Mouse (Mus musculus): ENCODE data around the gene Gzmd. TPM values are rescaled to one million over a fixed set of nuclear protein-coding genes. Genes with fewer than 3 reads are reported as not detected.
"Not testable (repeated sequence)": the region's sequence is repeated elsewhere in the genome, so short reads cannot be mapped to it uniquely, and the experiment has no call there.

Gzmd gene
- total and polyA plus RNA-seq, 3 experiments = not detected

- no peaks in the 10 kb centered on the region for H3K9me3 ChIP-seq (replicated peaks; ENCODE audit: insufficient read depth, low read length)
- H3K79me2 ChIP-seq (ENCODE audit: control insufficient read depth, insufficient read depth, low read length, poor library complexity) = no peaks in the 10 kb centered on the region
- H3K36me3 ChIP-seq (ENCODE audit: control insufficient read depth in 1 of 2, insufficient read depth in 2 of 2, low read length in 2 of 2) = no peaks in the 10 kb centered on the region
- H3K4me1 ChIP-seq (ENCODE audit: control insufficient read depth in 1 of 2, insufficient read depth in 2 of 2, low read length in 2 of 2) = no peaks in the 10 kb centered on the region
- no peak for DNase-seq (ENCODE audit: low read depth, low spot score)
- TF ChIP-seq ELF1 (IDR thresholded peaks at IDR 0.05; ENCODE audit: low read depth, low read length) (no peak), POLR2AphosphoS5 (IDR thresholded peaks at IDR 0.05; ENCODE audit: borderline replicate concordance, low read depth, low read length) (no peak), CTCF (IDR thresholded peaks at IDR 0.05 in 2 of 3, conservative IDR thresholded peaks at IDR 0.05 in 1 of 3; ENCODE audit: control insufficient read depth in 1 of 3, insufficient read depth in 1 of 3, low read depth in 2 of 3, low read length in 3 of 3, poor library complexity in 1 of 3, severe bottlenecking in 1 of 3) (no peak), RCOR1 (IDR thresholded peaks at IDR 0.05; ENCODE audit: low read depth, low read length) (no peak), TAL1 (IDR thresholded peaks at IDR 0.05; ENCODE audit: low read length) (no peak), TCF12 (IDR thresholded peaks at IDR 0.05; ENCODE audit: low read depth, low read length) (no peak), SMC3 (IDR thresholded peaks at IDR 0.05; ENCODE audit: low read depth, low read length) (no peak), POLR2A (IDR thresholded peaks at IDR 0.05; ENCODE audit: control insufficient read depth in 1 of 2, insufficient read depth in 1 of 2, low read depth in 1 of 2, low read length in 2 of 2, poor library complexity in 1 of 2) (no peak), NELFE (IDR thresholded peaks at IDR 0.05; ENCODE audit: low read depth, low read length) (no peak), GABPA (IDR thresholded peaks at IDR 0.05; ENCODE audit: low read depth, low read length) (no peak), MYC (IDR thresholded peaks at IDR 0.05; ENCODE audit: low read depth, low read length) (no peak), USF2 (IDR thresholded peaks at IDR 0.05; ENCODE audit: borderline replicate concordance in 1 of 2, insufficient read depth in 1 of 2, low read depth in 1 of 2, low read length in 2 of 2) (no peak), MAX (IDR thresholded peaks at IDR 0.05; ENCODE audit: low read length) (no peak), JUND (IDR thresholded peaks at IDR 0.05; ENCODE audit: low read depth, low read length) (no peak), ZNF384 (IDR thresholded peaks at IDR 0.05; ENCODE audit: low read depth, low read length) (no peak), SIN3A (IDR thresholded peaks at IDR 0.05; ENCODE audit: low read length) (no peak), ZC3H11A (IDR thresholded peaks at IDR 0.05; ENCODE audit: low read depth, low read length) (no peak), POLR2AphosphoS2 (IDR thresholded peaks at IDR 0.05; ENCODE audit: low read length) (no peak), EP300 (IDR thresholded peaks at IDR 0.05; ENCODE audit: low read depth in 1 of 2, low read length in 2 of 2) (no peak)
- no peak within 1 kb of the TSS for H3K4me3 ChIP-seq (ENCODE audit: control insufficient read depth in 1 of 2, insufficient read depth in 1 of 2, low read depth in 2 of 2, low read length in 2 of 2)
- no peak within 1 kb of the TSS for H3K9ac ChIP-seq (ENCODE audit: control insufficient read depth, low read depth, low read length, poor library complexity, severe bottlenecking)
- H3K27ac ChIP-seq (ENCODE audit: control insufficient read depth, low read depth, low read length) = no peak within 1 kb of the TSS
- peaks cover 1 to 2% of the 10 kb centered on the region in 2 experiments; a peak in 2 of 4 replicates for H3K27me3 ChIP-seq (ENCODE audit: control insufficient read depth in 1 of 2, insufficient read depth in 2 of 2, low read length in 2 of 2)
Measured at GRCm38 (mm10) chr14:56120525-56120924, 11.9 kb downstream of the Gzmd start, which contains the start of gene Gzme. Gene Gzme (minus strand): TSS chr14:56120625.

DNA sequence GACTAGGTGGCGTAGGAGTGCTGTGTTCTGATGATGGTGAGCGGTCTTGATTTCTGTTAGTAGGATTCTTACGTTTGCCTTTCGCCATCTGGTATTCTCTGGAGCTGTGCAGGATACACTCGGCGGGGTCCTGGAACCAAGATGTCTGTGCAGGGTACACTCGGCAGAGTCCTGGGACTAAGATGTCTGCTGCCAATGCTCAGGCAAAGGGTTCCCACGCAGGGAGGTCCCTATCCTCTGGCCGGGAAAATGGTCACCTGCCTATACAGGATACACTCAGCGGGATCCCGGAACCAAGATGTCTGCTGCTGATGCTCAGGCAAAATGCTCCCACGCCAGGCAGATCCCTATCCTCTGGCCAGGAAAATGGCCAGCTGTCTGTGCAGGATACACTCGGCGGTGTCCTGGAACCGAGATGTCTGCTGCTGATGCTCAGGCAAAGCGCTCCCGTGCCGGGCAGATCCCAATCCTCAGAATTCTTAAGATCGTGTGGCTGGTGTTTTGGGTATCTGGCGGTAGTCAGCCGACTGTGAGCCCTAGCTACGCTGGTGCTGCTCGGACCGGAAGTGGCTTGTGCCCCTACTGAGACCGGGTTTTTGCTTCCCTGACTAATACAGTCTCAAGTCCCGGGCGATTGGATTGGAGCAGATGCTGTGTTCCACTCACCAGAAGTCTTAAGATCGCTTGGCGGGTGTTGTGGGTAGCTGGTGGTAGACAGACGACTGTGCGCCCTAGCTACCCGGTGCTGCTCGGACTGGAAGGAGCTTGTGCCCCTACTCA lies 16.7 kb downstream of the Gzmd start:
- H3K27me3 ChIP-seq (ENCODE audit: control insufficient read depth in 1 of 2, insufficient read depth in 2 of 2, low read length in 2 of 2); H3K36me3 ChIP-seq (ENCODE audit: control insufficient read depth in 1 of 2, insufficient read depth in 2 of 2, low read length in 2 of 2); H3K9me3 ChIP-seq (replicated peaks; ENCODE audit: insufficient read depth, low read length); H3K27ac ChIP-seq (ENCODE audit: control insufficient read depth, low read depth, low read length); DNase-seq (ENCODE audit: low read depth, low spot score); H3K9ac ChIP-seq (ENCODE audit: control insufficient read depth, low read depth, low read length, poor library complexity, severe bottlenecking); H3K4me1 ChIP-seq (ENCODE audit: control insufficient read depth in 1 of 2, insufficient read depth in 2 of 2, low read length in 2 of 2); H3K4me3 ChIP-seq (ENCODE audit: control insufficient read depth in 1 of 2, insufficient read depth in 1 of 2, low read depth in 2 of 2, low read length in 2 of 2); H3K79me2 ChIP-seq (ENCODE audit: control insufficient read depth, insufficient read depth, low read length, poor library complexity): not testable (repeated sequence)

Measured in MEL (cell line).